Mouse (Mus musculus) midbrain, postnatal 0 days (tissue): ENCODE measurements around the gene Agtr1b. TPM values are rescaled to one million over a fixed set of nuclear protein-coding genes. Genes with fewer than 3 reads are reported as not detected.

Experiments used
- ATAC-seq: fragments of 200-750 bp; cut with Nextera tagmentation; 2 replicates; pipeline ENCODE4 v1.8.0; 2017; ENCODE audit warnings: moderate number of reproducible peaks, mild to moderate bottlenecking, moderate TSS enrichment, moderate library complexity; ENCODE audit not compliant: low FRiP score
- DNase-seq: peaks from one replicate; pipeline ENCODE4 v3.0.0-alpha.2; 2015; ENCODE audit warnings: low spot score
- H3K27ac ChIP-seq: fragments of 300-500 bp; sonication (generic); 2 replicates; pipeline ENCODE4 v1.5.1; 2014; ENCODE audit warnings: low read depth, mild to moderate bottlenecking, low read length, mixed read lengths
- H3K27me3 ChIP-seq: fragments of 300-500 bp; sonication (generic); 2 replicates; pipeline ENCODE4 v1.6.1; 2014; ENCODE audit warnings: low read length, control low read depth, mixed read lengths; ENCODE audit not compliant: insufficient read depth
- H3K36me3 ChIP-seq: fragments of 300-500 bp; sonication (generic); 2 replicates; pipeline ENCODE4 v1.6.1; 2014; ENCODE audit warnings: low read length, control low read depth, mixed read lengths; ENCODE audit not compliant: insufficient read depth
- H3K4me1 ChIP-seq: fragments of 300-500 bp; sonication (generic); 2 replicates; pipeline ENCODE4 v1.6.1; 2014; ENCODE audit warnings: mild to moderate bottlenecking, control low read depth, antibody characterized with exemption, low read length, mixed read lengths; ENCODE audit not compliant: insufficient read depth
- H3K4me2 ChIP-seq: fragments of 300-500 bp; sonication (generic); 2 replicates; pipeline ENCODE4 v1.6.1; 2014; ENCODE audit warnings: low read depth, mild to moderate bottlenecking, low read length, mixed read lengths; ENCODE audit not compliant: poor library complexity, severe bottlenecking
- H3K4me3 ChIP-seq: fragments of 300-500 bp; sonication (generic); 2 replicates; pipeline ENCODE4 v1.5.1; 2014; ENCODE audit warnings: low read depth, mild to moderate bottlenecking, low read length, moderate library complexity
- H3K9ac ChIP-seq: fragments of 300-500 bp; sonication (generic); replicated peaks from 2 replicates; pipeline ENCODE4 v1.6.1; 2014; ENCODE audit warnings: mild to moderate bottlenecking, low read length, moderate library complexity, mixed read lengths; ENCODE audit not compliant: poor library complexity, severe bottlenecking
- H3K9me3 ChIP-seq: fragments of 300-500 bp; sonication (generic); 2 replicates; pipeline ENCODE4 v1.6.1; 2016; ENCODE audit warnings: low read length, control low read depth
- CTCF ChIP-seq: IDR thresholded peaks from 2 replicates; pipeline ENCODE4 v1.5.1; 2016; ENCODE audit warnings: antibody characterized with exemption, mild to moderate bottlenecking
- WGBS: fragments of 180-500 bp; shearing (Covaris S2); extraction: QIAGEN DNeasy Blood & Tissue Kit; methylation state at CpG from one replicate; pipeline ENCODE4 v1.1.7; 2014; 5-methylcytosine and 5-hydroxymethylcytosine counted together
- polyA plus RNA-seq: library from polyadenylated mRNA; unstranded; fragments of >200 nt; fragmentation: Nextera tagmentation; extraction: Ambion mirVana; gene quantifications from 2 replicates; pipeline ENCODE4 v1.2.1, GENCODE M21; 2015
- total RNA-seq: library from RNA; depleted of rRNA; stranded (reverse); fragments of >200 nt; gene quantifications from 2 replicates; pipeline ENCODE4 v1.2.3, GENCODE M21; 2014

Gene Agtr1b
- total and polyA plus RNA-seq, 2 experiments from 2014 or later, result 0.11 to 0.16 TPM

DNA sequence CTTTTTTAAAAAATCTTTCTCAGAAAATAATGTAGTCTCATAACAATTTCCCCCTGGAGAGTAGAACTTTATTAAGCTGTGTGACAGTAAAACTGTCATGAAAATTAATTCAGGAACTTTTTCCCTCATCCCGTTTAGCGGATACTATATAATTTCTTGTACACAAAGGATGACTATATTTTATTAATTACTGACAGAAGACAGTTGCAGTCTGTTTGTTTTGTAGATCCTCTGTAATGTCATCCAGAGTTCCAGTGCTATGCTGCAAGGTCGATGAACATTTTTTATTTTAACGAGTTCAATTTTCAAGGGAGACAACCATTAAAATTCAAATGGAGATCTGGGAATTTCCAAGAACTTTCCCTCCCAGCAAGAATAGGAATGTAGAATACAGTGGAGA, 57.8 kb downstream of the Agtr1b start:
- no peak overlapping the region for H3K4me2 ChIP-seq
- H3K9me3 ChIP-seq, result no peaks in the 10 kb centered on the region
- H3K4me3 ChIP-seq, result no peak overlapping the region
- no peaks in the 10 kb centered on the region for H3K4me1 ChIP-seq
- H3K9ac ChIP-seq, result no peak overlapping the region
- DNase-seq (no peak), ATAC-seq (no peak)
- H3K27me3 ChIP-seq, result no peaks in the 10 kb centered on the region
- TF ChIP-seq CTCF, result no peak
- no peak overlapping the region for H3K27ac ChIP-seq
- no peaks in the 10 kb centered on the region for H3K36me3 ChIP-seq
- 76% methylated on average over 4 of the region's 4 CpGs for WGBS

DNA sequence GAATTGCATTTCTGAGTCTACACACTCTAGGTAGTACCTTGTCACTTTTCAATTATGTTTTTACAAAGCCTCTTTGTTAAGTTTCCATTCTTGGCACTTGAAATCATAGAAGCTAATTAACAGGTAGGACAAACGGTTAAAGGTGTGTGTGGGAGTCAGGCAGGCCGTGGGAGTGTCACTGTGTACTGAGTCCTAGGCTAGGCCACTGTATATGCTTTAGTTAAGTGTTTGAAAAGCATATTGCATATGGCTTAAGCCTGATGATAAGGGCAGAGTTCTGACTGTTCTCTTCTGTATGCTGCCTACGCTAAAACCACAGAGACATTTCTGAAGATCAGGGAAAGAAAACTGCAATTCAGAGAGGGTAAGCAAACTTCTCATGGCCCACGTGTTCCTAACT, 59.7 kb downstream of the Agtr1b start:
- Histone ChIP-seq H3K4me2 (no peak overlapping the region), H3K27ac (no peak overlapping the region), H3K27me3 (no peaks in the 10 kb centered on the region), H3K9ac (no peak overlapping the region), H3K4me1 (no peaks in the 10 kb centered on the region), H3K9me3 (no peaks in the 10 kb centered on the region), H3K4me3 (no peak overlapping the region), H3K36me3 (no peaks in the 10 kb centered on the region)
- no peak for TF ChIP-seq CTCF
- no peak for ATAC-seq
- DNase-seq, result no peak
- WGBS, result 78% methylated on average over 4 of the region's 4 CpGs

DNA sequence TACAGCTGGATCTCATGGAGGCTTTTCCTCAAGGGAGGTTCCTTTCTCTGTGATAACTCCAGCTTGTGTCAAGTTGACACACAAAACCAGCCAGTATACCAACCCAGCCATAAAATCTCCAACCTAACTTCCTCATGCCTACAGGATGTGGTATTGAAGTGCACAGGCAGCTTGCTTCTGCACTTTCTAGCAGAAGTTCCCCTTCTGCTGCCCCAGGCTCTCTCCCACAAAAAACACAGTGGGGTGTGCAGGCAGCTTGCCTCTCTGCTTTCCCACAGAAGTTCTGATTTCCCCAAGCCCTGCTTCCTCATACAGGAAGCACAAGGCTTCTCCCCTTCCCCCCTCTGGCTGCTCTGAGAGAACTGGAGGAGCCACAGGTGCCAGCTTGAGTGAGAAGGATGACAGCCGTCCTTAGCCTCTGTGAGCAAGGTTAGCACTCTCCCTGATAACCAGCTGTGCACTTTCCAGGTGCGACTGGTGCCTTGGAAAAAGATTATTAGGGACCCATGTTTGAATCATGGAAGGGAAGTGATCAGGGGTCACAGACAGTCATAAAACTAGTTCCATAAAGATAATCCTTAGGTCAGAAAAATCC, 62.1 kb downstream of the Agtr1b start:
- no peaks in the 10 kb centered on the region for H3K4me1 ChIP-seq
- ATAC-seq (no peak), DNase-seq (no peak)
- TF ChIP-seq CTCF, result no peak
- no peak overlapping the region for H3K9ac ChIP-seq
- WGBS, result 51% methylated on average over 2 of the region's 2 CpGs
- H3K9me3 ChIP-seq, result no peaks in the 10 kb centered on the region
- no peak overlapping the region for H3K4me3 ChIP-seq
- no peaks in the 10 kb centered on the region for H3K36me3 ChIP-seq
- no peaks in the 10 kb centered on the region for H3K27me3 ChIP-seq
- H3K27ac ChIP-seq, result no peak overlapping the region
- no peak overlapping the region for H3K4me2 ChIP-seq

DNA sequence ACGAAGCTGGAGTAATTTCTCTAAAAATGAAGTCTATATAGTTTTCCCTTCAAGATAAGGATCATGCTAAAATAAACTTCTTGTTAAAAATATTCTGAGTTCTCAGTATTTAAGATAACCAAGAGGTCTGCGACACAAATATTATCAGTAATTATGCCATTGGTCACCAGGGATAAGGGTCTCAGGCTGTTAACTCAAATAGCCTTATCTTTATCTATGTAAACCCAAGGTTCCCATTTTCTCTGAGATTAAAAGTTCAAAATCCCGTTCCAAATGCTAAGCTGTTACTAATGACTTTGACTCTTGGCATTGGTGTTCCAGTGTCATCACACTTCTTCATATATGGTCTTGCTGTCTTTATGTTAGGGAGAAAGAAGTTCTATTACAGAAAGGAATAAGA, 71.4 kb downstream of the Agtr1b start:
- ATAC-seq, result no peak

DNA sequence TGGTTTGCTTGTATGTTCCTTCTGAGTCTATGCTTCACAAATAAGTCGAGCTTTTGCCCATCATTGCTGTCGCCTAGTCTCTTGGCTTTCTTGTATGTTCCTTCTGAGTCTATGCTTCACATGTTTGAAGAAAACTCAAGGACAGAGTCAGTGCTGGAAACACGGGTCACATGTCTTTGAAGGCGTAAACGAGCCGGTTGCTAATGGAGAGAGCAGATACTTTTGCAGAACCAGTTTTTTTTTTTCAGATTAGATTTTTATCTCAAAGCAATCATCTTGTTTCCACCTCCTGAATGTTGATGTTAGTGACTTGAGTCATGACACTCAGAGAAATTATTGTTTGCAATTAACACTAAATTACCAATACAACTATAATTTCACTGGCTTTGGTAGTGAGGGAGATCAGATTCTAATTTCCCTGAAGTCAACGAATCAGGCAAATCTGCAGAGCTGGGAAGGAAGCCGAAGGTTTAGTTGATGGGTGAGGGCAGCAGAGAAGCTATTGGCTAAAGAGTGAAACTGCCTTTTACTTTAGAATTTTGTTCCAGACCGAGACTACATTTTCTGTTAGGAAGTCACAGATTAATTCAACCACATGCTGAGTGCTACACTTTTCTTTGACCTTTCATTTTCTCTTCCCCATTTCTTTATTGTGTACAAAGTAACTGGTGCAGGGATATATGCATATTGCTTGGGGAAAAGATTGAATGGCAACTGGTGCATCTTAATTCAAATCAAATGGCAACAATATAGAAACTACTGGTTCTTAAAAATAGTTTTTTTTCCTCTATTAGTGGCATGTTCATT, 72.2 kb downstream of the Agtr1b start:
- Histone ChIP-seq H3K4me3 (no peak overlapping the region), H3K36me3 (no peaks in the 10 kb centered on the region), H3K27ac (no peak overlapping the region), H3K9ac (no peak overlapping the region), H3K9me3 (no peaks in the 10 kb centered on the region), H3K4me1 (no peaks in the 10 kb centered on the region), H3K27me3 (no peaks in the 10 kb centered on the region), H3K4me2 (no peak overlapping the region)
- no peak for ATAC-seq
- TF ChIP-seq CTCF, result no peak
- DNase-seq, result no peak
- WGBS, result 82% methylated on average over 9 of the region's 9 CpGs

More for the DNA sequence above, 71.4 kb downstream of the Agtr1b start:
- Histone ChIP-seq H3K4me2 (no peak overlapping the region), H3K27me3 (no peaks in the 10 kb centered on the region), H3K9me3 (no peaks in the 10 kb centered on the region), H3K4me1 (no peaks in the 10 kb centered on the region), H3K4me3 (no peak overlapping the region), H3K27ac (no peak overlapping the region), H3K9ac (no peak overlapping the region), H3K36me3 (no peaks in the 10 kb centered on the region)
- DNase-seq, result no peak
- 80% methylated on average over 3 of the region's 3 CpGs for WGBS
- TF ChIP-seq CTCF, result no peak

DNA sequence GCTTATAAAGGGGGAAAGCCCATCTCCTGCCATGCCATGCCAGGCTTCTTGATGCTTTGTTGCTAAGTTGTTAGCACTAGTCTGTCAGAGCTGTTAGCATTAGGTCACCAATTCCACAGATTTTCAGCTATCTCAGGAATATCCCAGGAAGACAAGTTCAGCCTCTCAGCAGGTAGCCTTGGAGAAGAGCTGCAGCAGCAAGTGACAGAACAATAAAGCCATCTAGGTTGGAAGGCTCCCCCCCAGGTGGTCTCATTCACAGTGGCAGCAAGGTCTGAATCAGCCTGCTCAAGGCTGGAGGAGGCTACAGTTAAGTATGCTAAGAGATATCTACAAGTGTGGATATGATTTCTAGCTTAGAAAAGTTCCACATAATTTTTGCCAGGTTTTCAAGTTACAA, 75.6 kb downstream of the Agtr1b start:
- TF ChIP-seq CTCF, result no peak
- Histone ChIP-seq H3K36me3 (no peaks in the 10 kb centered on the region), H3K4me2 (no peak overlapping the region), H3K4me1 (no peaks in the 10 kb centered on the region), H3K27me3 (no peaks in the 10 kb centered on the region), H3K27ac (no peak overlapping the region), H3K9ac (no peak overlapping the region), H3K4me3 (no peak overlapping the region), H3K9me3 (no peaks in the 10 kb centered on the region)
- ATAC-seq (no peak), DNase-seq (no peak)
